In the genomic region with DNA sequence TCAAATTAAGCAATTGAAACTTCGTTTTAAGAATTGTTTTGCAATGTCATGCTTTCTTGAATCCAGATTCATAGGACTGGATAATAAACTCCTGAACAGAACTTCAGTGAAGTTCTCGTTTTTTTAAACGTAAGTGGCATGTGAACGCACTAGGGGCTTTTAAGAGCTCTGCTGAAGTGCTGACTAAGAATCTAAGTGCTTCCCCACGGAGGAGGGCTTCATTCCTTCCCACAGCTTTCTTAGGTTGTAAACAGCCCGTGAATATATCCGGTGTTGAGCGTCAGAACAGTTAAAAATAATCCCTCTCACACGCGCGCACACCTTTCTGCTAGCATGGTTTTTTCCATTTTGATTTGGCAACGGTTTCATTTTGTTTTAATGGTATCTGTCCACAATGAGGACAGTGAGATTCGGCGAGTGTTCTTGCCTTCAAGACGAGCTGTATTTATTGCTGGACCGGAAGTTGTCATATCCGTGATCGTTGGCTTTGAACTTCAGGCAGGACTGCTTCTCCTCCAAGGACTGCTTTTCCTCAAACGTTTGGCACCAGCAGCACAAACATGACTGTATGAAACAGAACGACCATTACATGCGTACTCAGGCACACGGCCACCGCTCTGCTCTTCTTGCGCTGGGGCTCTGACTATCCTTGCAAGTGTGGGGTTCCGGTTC, we compare ENCODE assay signal across 10 mouse cellular contexts. TPM values are rescaled to one million over a fixed set of nuclear protein-coding genes. Genes with fewer than 3 reads are reported as not detected.
DNase-seq lines count a peak whose midpoint lies in the region; ATAC-seq and TF ChIP-seq lines count a peak whose summit lies in the region.
"Had no signal": no experiment of that assay in that cellular context is flagged by ENCODE, and none has a peak within 500 bp of the region (broad histone marks: within the 10 kb centered on the region; RNA-seq: fewer than 3 reads in every experiment).

No protein-coding gene starts in this region.

- H3K9me3 ChIP-seq in forebrain, embryonic 15.5 days: no peaks in the 10 kb centered on the region
- H3K9me3 ChIP-seq: embryonic facial prominence, embryonic 12.5 days; midbrain, embryonic 10.5 days had no signal

- no peak overlapping the region for H3K4me2 ChIP-seq in forebrain, embryonic 15.5 days (replicated peaks)
- H3K4me2 ChIP-seq: embryonic facial prominence, embryonic 12.5 days had no signal

- peak overlapping the region; percentile 22 for H3K4me3 ChIP-seq in heart, adult 2 months
- no peak overlapping the region for H3K4me3 ChIP-seq in kidney, adult 2 months (ENCODE audit: insufficient read depth, low read depth, low read length)
- H3K4me3 ChIP-seq in forebrain, embryonic 15.5 days: no peak overlapping the region
- H3K4me3 ChIP-seq: embryonic facial prominence, embryonic 12.5 days; midbrain, embryonic 10.5 days had no signal

- TF ChIP-seq CTCF in heart, adult 2 months (IDR thresholded peaks at IDR 0.05): no peak
- TF ChIP-seq CTCF in kidney, adult 2 months (conservative IDR thresholded peaks at IDR 0.05; ENCODE audit: insufficient read depth, insufficient read length, low read depth, low read length): no peak

- H3K79me2 ChIP-seq in heart, adult 2 months (replicated peaks; ENCODE audit: control insufficient read depth, insufficient read depth, low read length): no peaks in the 10 kb centered on the region

- ATAC-seq in forebrain, embryonic 15.5 days (replicated peaks): no peak

- intact Hi-C loops in heart, adult 2 months (cut with DNase I): loop anchor here (1.0 to 10.0 kb wide), 3 partner anchors 27 to 211 kb away; no protein-coding TSS in a partner anchor

- DNase-seq in adrenal gland, adult 2 months: peak; percentile 34
- DNase-seq in adrenal gland, adult 18-20 months (ENCODE audit: low spot score in 2 of 2): no peak
- peak; percentile 39 to 50 for DNase-seq in heart, adult 2 months
- DNase-seq in kidney, adult 2 months: peak; percentile 88
- DNase-seq in lung, postnatal 25 days (ENCODE audit: low spot score): peak; percentile 60
- no peak for DNase-seq in natural killer cell, adult 2 months (ENCODE audit: low spot score in 2 of 2)
- no peak for DNase-seq in thymus, postnatal 36 days

- TF ChIP-seq EP300 in heart, adult 2 months (IDR thresholded peaks at IDR 0.05; ENCODE audit: insufficient read depth, low read depth, low read length): peak; percentile 79

- peak overlapping the region; percentile 88 for H3K27ac ChIP-seq in heart, adult 2 months
- H3K27ac ChIP-seq in kidney, adult 2 months (ENCODE audit: insufficient read depth, low read depth, low read length): peak overlapping the region; percentile 49; the same call in 1 of the 2 replicates
- no peak overlapping the region for H3K27ac ChIP-seq in forebrain, embryonic 15.5 days (replicated peaks)
- H3K27ac ChIP-seq: embryonic facial prominence, embryonic 12.5 days; midbrain, embryonic 10.5 days had no signal

- H3K36me3 ChIP-seq in heart, adult 2 months (ENCODE audit: control insufficient read depth, insufficient read depth, low read length): peaks cover 20% of the 10 kb centered on the region
- H3K36me3 ChIP-seq in kidney, adult 2 months (ENCODE audit: control insufficient read depth, insufficient read depth, low read length): no peaks in the 10 kb centered on the region
- H3K36me3 ChIP-seq in forebrain, embryonic 15.5 days: no peaks in the 10 kb centered on the region
- H3K36me3 ChIP-seq: embryonic facial prominence, embryonic 12.5 days had no signal

- H3K9ac ChIP-seq in heart, adult 2 months (ENCODE audit: low read depth, low read length): no peak overlapping the region
- no peak overlapping the region for H3K9ac ChIP-seq in forebrain, embryonic 15.5 days (replicated peaks)
- H3K9ac ChIP-seq: embryonic facial prominence, embryonic 12.5 days had no signal

- peaks cover 8% of the 10 kb centered on the region for H3K4me1 ChIP-seq in heart, adult 2 months (ENCODE audit: control insufficient read depth, insufficient read depth, low read length)
- 0 out of 2 replicates have a peak, but pooled peaks cover 3% of the 10 kb centered on the region for H3K4me1 ChIP-seq in kidney, adult 2 months (ENCODE audit: control insufficient read depth, insufficient read depth, low read length)
- H3K4me1 ChIP-seq in forebrain, embryonic 15.5 days: no peaks in the 10 kb centered on the region
- H3K4me1 ChIP-seq: embryonic facial prominence, embryonic 12.5 days; midbrain, embryonic 10.5 days had no signal

- TF ChIP-seq POLR2A in heart, adult 2 months (IDR thresholded peaks at IDR 0.05; ENCODE audit: insufficient read depth, low read depth, low read length): peak; percentile 53; the same call in 1 of the 2 replicates
- TF ChIP-seq POLR2A in kidney, adult 2 months (IDR thresholded peaks at IDR 0.05; ENCODE audit: low read depth, low read length): no peak

- 31% methylated on average over 25 of the region's 25 CpGs for WGBS in heart, adult 2 months
- 62% methylated on average over 25 of the region's 25 CpGs for WGBS in kidney, adult 2 months
- WGBS in forebrain, embryonic 15.5 days: 89% methylated on average over 25 of the region's 25 CpGs

- H3K27me3 ChIP-seq in heart, adult 2 months (ENCODE audit: control insufficient read depth, insufficient read depth, low read length): no peaks in the 10 kb centered on the region
- no peaks in the 10 kb centered on the region for H3K27me3 ChIP-seq in kidney, adult 2 months (replicated peaks; ENCODE audit: control insufficient read depth, insufficient read depth, low read length)
- no peaks in the 10 kb centered on the region for H3K27me3 ChIP-seq in forebrain, embryonic 15.5 days
- H3K27me3 ChIP-seq: embryonic facial prominence, embryonic 12.5 days had no signal

RNA-seq across cellular contexts. Expression of a gene that starts 27.4 kb away (rescaled TPM):
- 10 to 100 TPM; 33.2 to 41.3 TPM for total RNA-seq in adrenal gland, adult 2 months (2021)
- 3.6 TPM in 2 replicates for polyA plus RNA-seq in adrenal gland, adult 2 months (2012; rRNA removed)
- total RNA-seq in adrenal gland, adult 18-20 months (2021): 10 to 100 TPM; 28.8 to 36.8 TPM
- 10 to 100 TPM; 16.3 to 18.6 TPM for total RNA-seq in heart, adult 2 months (2021)
- 8.0 and 9.2 TPM in 2 replicates for polyA plus RNA-seq in heart, adult 2 months (2012; rRNA removed)
- polyA plus RNA-seq in kidney, adult 2 months (2012; rRNA removed): 7.9 and 9.7 TPM in 2 replicates
- polyA plus RNA-seq in forebrain, embryonic 15.5 days (2015; fragmentation: Nextera tagmentation; extraction: Ambion mirVana): 48.9 and 61.8 TPM in 2 replicates

Comparison
In these comparisons a context has a peak if more than half of its experiments do, and no peak if none do; other contexts are left out.
1. DNase-seq: peak in adrenal gland, adult 2 months (single experiment), heart, adult 2 months (2 of 2), kidney, adult 2 months (single experiment) and lung, postnatal 25 days (single experiment); none in adrenal gland, adult 18-20 months (0 of 2), natural killer cell, adult 2 months (0 of 2) and thymus, postnatal 36 days (0 of 2).